In genomic region chr4:120716141-120716571, GRCm38 (mm10) we compare ENCODE assay signal across 8 mouse cellular contexts. TPM values are rescaled to one million over a fixed set of nuclear protein-coding genes. Genes with fewer than 3 reads are reported as not detected.
DNase-seq lines count a peak whose midpoint lies in the region; ATAC-seq lines count a peak whose summit lies in the region.

No protein-coding gene starts in this region.

- ATAC-seq in lung, embryonic 16.5 days (ENCODE audit: low read depth), result peak; percentile 82

- intact Hi-C loops in gastrocnemius, postnatal 14 days (cut with DNase I; ENCODE audit: low total_unique reads), result no loop called here

- peak overlapping the region; percentile 6; the same call in 1 of the 2 replicates for H3K9ac ChIP-seq in lung, embryonic 16.5 days (ENCODE audit: low read length)

- H3K27ac ChIP-seq in lung, embryonic 16.5 days (ENCODE audit: low read length), result no peak overlapping the region

- H3K4me1 ChIP-seq in lung, embryonic 16.5 days (replicated peaks; ENCODE audit: control insufficient read depth, insufficient read depth, low read length), result peaks cover 10% of the 10 kb centered on the region

- under 1% methylated on average over 12 of the region's 12 CpGs for WGBS in lung, embryonic 16.5 days

- DNase-seq in right cerebral cortex, postnatal 10 days (ENCODE audit: low spot score in 2 of 2), result peak; percentile 57 to 59
- DNase-seq in right cerebral cortex, adult 18-20 months, result no peak
- DNase-seq in brain, embryonic 18.5 days (ENCODE audit: low read depth, low spot score), result peak; percentile 49
- DNase-seq in gastrocnemius, postnatal 14 days, result peak; percentile 64
- DNase-seq in kidney, adult 8-10 months, result peak; percentile 54 to 62
- DNase-seq in retina, embryonic 14.5 days (ENCODE audit: low spot score), result peak; percentile 55
- DNase-seq in layer of hippocampus, adult 9-11 months, result no peak

- no peaks in the 10 kb centered on the region for H3K36me3 ChIP-seq in lung, embryonic 16.5 days (ENCODE audit: control insufficient read depth, insufficient read depth, low read length)

- H3K4me2 ChIP-seq in lung, embryonic 16.5 days (ENCODE audit: low read depth, low read length), result peak overlapping the region; percentile 68

- no peaks in the 10 kb centered on the region for H3K9me3 ChIP-seq in lung, embryonic 16.5 days (ENCODE audit: control insufficient read depth, low read length)

- peaks cover 4% of the 10 kb centered on the region; the same call in 1 of the 2 replicates for H3K27me3 ChIP-seq in lung, embryonic 16.5 days (ENCODE audit: control insufficient read depth, insufficient read depth, low read depth, low read length)

- H3K4me3 ChIP-seq in lung, embryonic 16.5 days (ENCODE audit: low read length), result peak overlapping the region; percentile 34

RNA-seq across cellular contexts. Expression of gene Kcnq4, which starts 32.3 kb away (rescaled TPM):
- total RNA-seq in gastrocnemius, postnatal 14 days (2021), result 10 to 100 TPM; 15.7 to 18.5 TPM
- 4.7 and 5.1 TPM in 2 replicates for polyA plus RNA-seq in lung, embryonic 16.5 days (2015; fragmentation: Nextera tagmentation; extraction: Ambion mirVana)

RNA-seq across cellular contexts. Expression of gene Cited4, which starts 49.8 kb away (rescaled TPM):
- total RNA-seq in gastrocnemius, postnatal 14 days (2021), result 10 to 100 TPM; 38.6 to 69.1 TPM
- polyA plus RNA-seq in lung, embryonic 16.5 days (2015; fragmentation: Nextera tagmentation; extraction: Ambion mirVana), result 1.5 and 1.6 TPM in 2 replicates

Comparison
In these comparisons a context has a peak if more than half of its experiments do, and no peak if none do; other contexts are left out.
1. DNase-seq: peak in right cerebral cortex, postnatal 10 days (2 of 2), brain, embryonic 18.5 days (single experiment), gastrocnemius, postnatal 14 days (single experiment), kidney, adult 8-10 months (2 of 2) and retina, embryonic 14.5 days (single experiment); none in right cerebral cortex, adult 18-20 months (single experiment) and layer of hippocampus, adult 9-11 months (single experiment).